Mouse (Mus musculus) heart, postnatal 0 days (tissue): ENCODE measurements around the gene Arl15.

ENCODE experiments used
- CTCF ChIP-seq: IDR thresholded peaks from 2 replicates; pipeline ENCODE4 v1.5.1; 2016; ENCODE audit warnings: antibody characterized with exemption, control low read depth, low read depth
- EP300 ChIP-seq: IDR thresholded peaks from 2 replicates; pipeline ENCODE4 v1.6.1; 2016; ENCODE audit warnings: antibody characterized with exemption, low read depth

DNA sequence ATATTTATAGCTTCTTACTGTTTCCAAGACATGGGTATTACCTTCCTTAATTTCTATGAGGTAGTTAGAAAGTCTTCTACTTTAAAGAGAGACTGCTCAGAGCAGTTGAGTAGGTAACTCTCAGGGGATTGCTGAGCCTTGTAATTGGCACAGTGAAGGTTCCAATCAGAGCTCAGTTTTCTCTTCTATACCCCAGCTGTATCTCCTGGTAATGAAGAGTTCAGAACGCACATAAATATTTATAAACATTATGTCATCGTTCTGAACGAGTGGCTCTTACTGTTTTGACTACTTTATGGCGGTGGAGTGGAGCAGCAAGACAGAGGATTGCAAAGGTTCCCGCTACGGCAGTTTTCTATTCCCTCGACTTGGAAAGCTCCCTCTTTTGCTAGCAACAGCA, 311.8 kb downstream of the Arl15 start:
- TF ChIP-seq CTCF (no peak), EP300 (no peak)
